Mouse (Mus musculus): ENCODE measurements at regions not wholly inside any gene's neighbourhood (a gene's known extent, or its start where the extent isn't known, plus 50 kb on each side); places are given as distances from the start of the nearest gene placed in this dataset.

GRCm38 (mm10) chr2:117924877-117925276, 186.8 kb upstream of the Thbs1 start:
- no peak for DNase-seq

- no peak for DNase-seq
Observed at GRCm38 (mm10) chr2:117925412-117925811, 186.3 kb upstream of the Thbs1 start.

GRCm38 (mm10) chr2:117928062-117928461, 183.6 kb upstream of the Thbs1 start:
- DNase-seq: no peak

GRCm38 (mm10) chr2:117929586-117929985, 182.1 kb upstream of the Thbs1 start:
- no peak for DNase-seq

GRCm38 (mm10) chr2:117930895-117931537, 180.7 kb upstream of the Thbs1 start:
- no peak for DNase-seq

- no peak for DNase-seq
Observed at GRCm38 (mm10) chr2:117936590-117936989, 175.1 kb upstream of the Thbs1 start.

- no peak for DNase-seq
Observed at GRCm38 (mm10) chr2:117938283-117939049, 173.2 kb upstream of the Thbs1 start.

- DNase-seq: no peak
Observed at GRCm38 (mm10) chr2:117941517-117942096, 170.1 kb upstream of the Thbs1 start.

DNA sequence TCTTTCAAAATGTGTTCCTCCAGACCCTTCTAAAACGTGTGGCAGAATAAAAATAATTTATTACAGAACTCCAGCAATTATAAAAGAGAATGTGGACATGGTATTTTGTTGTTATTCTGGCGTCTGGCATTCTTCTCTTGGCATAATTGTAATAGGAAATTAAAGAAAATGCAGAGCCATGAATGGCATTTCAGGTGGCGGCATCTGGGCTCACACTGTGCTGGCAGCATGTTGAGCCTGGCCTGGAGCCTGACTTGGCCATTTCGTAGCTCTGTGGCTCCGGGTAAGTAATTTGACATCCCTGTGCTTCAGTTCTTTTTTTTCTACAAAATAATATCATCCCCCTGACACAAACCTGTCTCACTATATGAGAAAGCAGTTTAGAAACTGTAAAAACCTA, 168.0 kb upstream of the Thbs1 start:
- no peak for DNase-seq

DNA sequence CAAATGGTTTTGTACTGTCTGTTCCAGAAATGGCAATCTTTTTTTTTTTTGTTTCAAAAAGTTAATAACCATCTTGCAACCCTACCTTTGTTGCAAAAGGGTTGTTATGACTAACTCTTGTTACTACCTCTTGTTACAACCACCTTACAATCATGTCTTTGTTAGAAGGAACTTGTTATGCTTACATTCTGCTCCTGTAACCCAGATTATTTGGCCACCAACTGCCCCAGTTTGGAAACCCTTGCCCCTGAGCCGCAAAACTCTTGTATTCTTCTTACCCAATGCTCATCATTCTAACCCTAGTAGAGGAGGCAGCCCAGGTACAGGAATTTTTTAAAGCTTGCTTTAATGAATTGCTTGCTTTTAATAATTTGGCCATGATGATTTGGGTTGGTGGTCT, 167.4 kb upstream of the Thbs1 start:
- no peak for DNase-seq

DNA sequence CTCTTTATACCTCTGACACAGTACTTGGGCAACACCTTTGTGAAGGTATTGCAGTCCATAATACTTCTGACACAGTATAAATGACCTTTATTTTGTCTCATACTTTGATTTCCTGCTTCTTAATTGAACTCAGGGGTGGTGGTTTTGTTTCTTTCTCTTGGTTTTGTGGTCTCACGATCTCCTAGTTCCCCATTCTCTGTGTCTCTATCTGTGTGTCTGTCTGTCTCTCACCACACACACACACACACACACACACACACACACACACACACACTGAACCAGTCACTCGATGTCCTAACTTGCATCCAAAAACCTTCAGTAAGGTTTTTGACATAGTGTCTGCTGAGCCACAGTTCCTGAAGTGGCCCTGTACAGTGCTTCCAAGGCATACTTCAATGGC, 166.7 kb upstream of the Thbs1 start:
- DNase-seq: no peak

- no peak for DNase-seq
Observed at GRCm38 (mm10) chr2:117950431-117951336, 161.0 kb upstream of the Thbs1 start.

DNA sequence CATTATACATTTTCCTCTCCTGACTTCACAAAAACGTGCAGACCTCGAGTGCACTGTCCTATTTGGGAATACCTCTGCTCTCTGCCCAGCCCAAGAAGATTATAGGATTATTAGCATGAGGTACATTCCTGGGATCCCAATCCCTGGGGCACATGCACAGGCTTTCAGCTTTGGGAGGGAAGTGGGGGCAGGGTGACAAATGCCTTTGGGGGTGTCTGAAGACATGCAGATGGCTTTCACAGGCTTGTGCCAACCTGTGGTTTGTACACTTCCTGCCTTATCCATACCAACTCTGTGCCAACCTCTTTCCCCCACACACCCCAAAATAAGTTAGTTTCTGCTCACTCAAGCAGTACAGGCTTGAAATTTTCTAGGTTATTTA, 160.3 kb upstream of the Thbs1 start:
- no peak for DNase-seq

DNA sequence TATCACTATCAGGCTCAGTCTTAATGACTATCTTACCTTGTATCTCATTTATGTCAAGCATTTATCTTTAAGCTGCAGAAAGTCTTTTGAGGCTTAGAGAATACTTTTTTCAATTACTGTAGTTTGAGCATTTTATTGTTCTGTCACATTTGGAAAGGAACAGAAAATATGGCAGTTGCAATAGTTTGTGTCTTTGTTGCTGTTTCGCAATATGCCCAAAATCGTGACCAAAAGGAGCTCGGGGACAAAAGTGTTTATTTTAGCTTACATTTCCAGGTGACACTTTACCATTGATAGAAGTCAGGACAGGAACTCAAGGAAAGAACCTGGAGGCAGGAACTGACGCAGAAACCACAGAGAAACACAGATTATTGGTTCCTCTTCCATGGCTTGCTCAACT, 152.9 kb upstream of the Thbs1 start:
- DNase-seq: no peak

DNA sequence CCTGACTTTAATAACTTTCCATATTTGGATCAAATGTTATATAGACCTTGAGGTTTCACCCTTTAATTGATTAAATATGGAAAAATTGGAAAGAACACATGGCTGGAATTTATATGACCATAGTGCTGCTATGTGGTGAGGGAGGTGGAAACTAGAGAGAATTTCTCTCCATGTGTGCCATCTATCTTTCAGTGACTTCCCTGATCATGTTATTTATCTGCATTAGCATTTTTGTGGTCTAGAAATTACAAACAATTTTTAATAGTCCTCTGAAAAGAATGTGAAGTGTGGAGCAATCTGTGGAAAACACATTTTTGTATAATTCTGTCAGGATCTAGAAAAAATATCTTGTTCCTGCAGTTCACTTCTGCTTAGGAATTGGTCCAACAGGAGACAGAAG, 152.2 kb upstream of the Thbs1 start:
- DNase-seq: no peak

DNA sequence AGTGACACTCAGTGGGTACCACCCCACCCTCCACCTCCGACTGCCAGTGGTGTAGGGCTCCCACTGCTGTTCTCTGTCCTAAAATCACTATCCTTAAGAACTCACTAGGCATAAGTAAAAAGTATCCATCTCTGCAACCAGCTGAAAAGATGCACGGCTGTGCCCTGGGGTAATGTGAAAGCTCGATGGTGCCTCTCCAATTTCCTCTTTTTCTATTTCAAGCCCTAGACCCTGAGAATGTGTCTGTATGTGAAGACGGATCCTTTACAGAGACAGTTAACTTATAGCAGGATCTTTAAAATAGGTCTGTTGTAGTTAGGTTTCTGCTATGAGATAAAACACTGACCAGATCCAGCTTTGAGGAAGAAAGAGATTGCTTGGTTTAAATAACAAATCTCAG, 149.1 kb upstream of the Thbs1 start:
- DNase-seq: no peak

GRCm38 (mm10) chr2:117963526-117963925, 148.2 kb upstream of the Thbs1 start:
- DNase-seq: no peak

DNA sequence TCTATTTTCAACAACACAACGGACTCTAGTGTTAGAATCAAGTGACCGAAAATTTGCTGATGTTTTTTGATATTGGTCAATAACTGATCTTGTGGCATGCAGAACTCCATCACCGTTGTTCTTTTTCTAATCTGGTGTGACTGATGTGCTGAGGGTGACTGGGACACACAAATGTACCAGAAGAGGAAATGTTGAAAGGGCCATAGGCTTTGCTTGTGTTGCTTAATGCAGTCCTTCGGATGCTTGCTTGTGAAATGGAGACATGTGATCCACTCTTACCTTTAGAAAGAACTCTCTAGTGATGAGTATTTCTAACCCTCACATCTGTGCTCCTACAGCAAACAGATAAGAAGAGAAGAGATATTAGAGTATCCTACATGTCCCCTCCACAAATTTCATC, 145.9 kb upstream of the Thbs1 start:
- DNase-seq: no peak

DNA sequence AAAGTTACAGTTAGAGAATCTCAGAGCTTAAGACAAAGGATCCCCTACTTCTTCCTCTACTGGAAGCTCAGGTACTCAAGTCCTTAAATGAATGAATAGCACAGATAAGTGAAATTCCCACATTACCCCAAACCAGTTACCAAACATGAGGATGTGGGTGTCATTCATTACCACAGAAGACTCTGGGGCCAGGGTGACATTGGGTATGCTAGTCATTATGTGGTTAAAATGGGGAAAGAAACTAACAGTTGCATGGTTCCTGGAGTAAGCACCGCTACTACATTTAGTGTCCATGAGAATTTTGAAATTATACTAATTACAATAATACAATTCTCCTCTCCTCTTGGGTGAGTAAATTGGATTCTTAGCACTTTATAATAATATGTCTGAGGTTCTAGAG, 142.9 kb upstream of the Thbs1 start:
- DNase-seq: no peak

GRCm38 (mm10) chr2:117970631-117971030, 141.0 kb upstream of the Thbs1 start:
- DNase-seq: no peak

GRCm38 (mm10) chr2:117977033-117977432, 134.6 kb upstream of the Thbs1 start:
- DNase-seq: no peak

DNA sequence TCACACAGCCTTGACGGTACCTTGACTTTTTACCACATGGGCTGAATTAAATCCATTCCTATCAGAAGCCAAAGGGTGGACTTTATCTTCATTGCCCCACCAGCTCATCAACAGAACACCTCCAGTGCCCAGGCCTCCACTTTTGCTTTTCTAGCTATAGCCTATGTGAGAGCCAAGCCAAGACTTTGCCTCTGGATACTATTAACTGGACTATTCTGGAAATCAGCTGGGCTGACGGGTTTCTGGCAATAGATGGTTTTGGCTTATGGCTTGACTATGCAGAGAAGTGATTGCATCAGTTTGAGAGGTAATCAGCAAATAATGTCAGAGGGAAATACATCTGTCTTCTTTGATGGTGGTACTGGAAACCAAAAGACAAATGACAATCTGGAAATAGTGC, 130.8 kb upstream of the Thbs1 start:
- no peak for DNase-seq

GRCm38 (mm10) chr2:117984569-117984968, 127.1 kb upstream of the Thbs1 start:
- no peak for DNase-seq

Data from kidney, postnatal 4 days (tissue).